Mouse (Mus musculus) heart, postnatal 0 days (tissue): Measurements from ENCODE around the gene Rfx4.

Experiments
- CTCF ChIP-seq: IDR thresholded peaks from 2 replicates; pipeline ENCODE4 v1.5.1; 2016; ENCODE audit warnings: antibody characterized with exemption, control low read depth, low read depth
- EP300 ChIP-seq: IDR thresholded peaks from 2 replicates; pipeline ENCODE4 v1.6.1; 2016; ENCODE audit warnings: antibody characterized with exemption, low read depth

- 0 out of 2 replicates have a peak, but pooled peaks have one; percentile 27 for TF ChIP-seq CTCF
- no peak for TF ChIP-seq EP300
Measured at GRCm38 (mm10) chr10:84711940-84712339, 43.9 kb upstream of the Rfx4 start.
